In the genomic region with DNA sequence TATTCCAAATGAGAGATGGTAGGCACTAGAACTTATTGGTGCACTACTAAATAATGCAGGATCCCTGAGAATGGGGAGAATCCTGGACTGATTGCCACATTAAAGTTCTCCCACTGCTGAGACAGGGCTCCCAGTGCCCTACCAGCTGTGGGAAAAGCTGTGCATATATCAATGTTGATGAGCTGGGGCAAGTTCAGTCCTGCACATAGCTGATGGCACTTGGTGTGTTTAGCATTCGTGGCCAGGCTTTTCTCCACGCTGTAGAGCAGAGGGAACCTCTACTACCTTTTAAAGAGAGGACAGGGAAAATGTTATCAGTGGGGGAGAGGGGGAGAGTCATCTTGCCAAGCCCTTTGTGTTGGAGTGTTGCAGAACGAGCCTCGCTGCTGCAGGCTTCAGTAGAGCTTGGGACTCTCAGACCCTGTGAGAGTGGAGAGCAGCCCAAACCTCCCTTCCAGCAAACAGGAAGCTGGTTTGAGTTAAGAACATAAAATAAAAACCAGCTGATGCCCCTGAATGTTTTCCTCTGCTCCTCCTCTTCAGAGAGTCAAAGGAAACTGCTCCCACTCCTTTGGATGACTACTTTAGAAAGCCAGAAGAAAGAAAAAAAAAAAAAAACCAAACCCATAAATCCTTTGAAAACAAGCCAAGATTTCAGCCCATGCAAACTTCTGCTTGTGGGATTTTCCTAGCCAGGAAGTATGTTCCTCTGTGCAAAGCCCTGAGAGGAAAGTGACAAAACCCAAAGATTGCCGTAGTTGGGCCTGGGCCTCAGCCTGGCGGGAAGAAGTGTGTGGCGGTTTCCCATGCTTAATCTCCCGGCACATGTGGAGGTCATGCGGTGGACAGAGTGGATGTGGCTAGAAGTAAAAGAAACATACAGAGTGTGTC, we compare ENCODE assay signal across 8 mouse cellular contexts. TPM values are rescaled to one million over a fixed set of nuclear protein-coding genes. Genes with fewer than 3 reads are reported as not detected.
A peak's percentile ranks its signal among the peaks of the same experiment; 100 is the strongest.
DNase-seq lines count a peak whose midpoint lies in the region; ATAC-seq and TF ChIP-seq lines count a peak whose summit lies in the region.

No protein-coding gene starts in this region.

- no peak overlapping the region for H3K9ac ChIP-seq in heart, postnatal 0 days (replicated peaks; ENCODE audit: low read depth, low read length)
- no peak overlapping the region for H3K9ac ChIP-seq in limb, embryonic 11.5 days (ENCODE audit: low read length)
- peak overlapping the region; percentile 51; the same call in 1 of the 2 replicates for H3K9ac ChIP-seq in stomach, embryonic 16.5 days (ENCODE audit: low read length)

- no peaks in the 10 kb centered on the region for H3K9me3 ChIP-seq in heart, postnatal 0 days (replicated peaks; ENCODE audit: control insufficient read depth, low read length)
- H3K9me3 ChIP-seq in limb, embryonic 11.5 days (ENCODE audit: control insufficient read depth, low read length): no peaks in the 10 kb centered on the region
- H3K9me3 ChIP-seq in stomach, embryonic 16.5 days (replicated peaks; ENCODE audit: control insufficient read depth, low read length): no peaks in the 10 kb centered on the region

- H3K36me3 ChIP-seq in heart, postnatal 0 days (replicated peaks; ENCODE audit: control insufficient read depth, insufficient read depth, low read length): peaks cover 6% of the 10 kb centered on the region; the same call in 1 of the 2 replicates
- H3K36me3 ChIP-seq in limb, embryonic 11.5 days (ENCODE audit: control insufficient read depth, insufficient read depth, low read length): no peaks in the 10 kb centered on the region
- no peaks in the 10 kb centered on the region for H3K36me3 ChIP-seq in stomach, embryonic 16.5 days (ENCODE audit: control insufficient read depth, insufficient read depth, low read length)

- no peak for TF ChIP-seq CTCF in cortical plate, adult 2 months (IDR thresholded peaks at IDR 0.05; ENCODE audit: extremely low read depth, insufficient read depth, low read length)
- TF ChIP-seq CTCF in heart, postnatal 0 days (IDR thresholded peaks at IDR 0.05; ENCODE audit: low read depth): no peak

- TF ChIP-seq EP300 in heart, postnatal 0 days (IDR thresholded peaks at IDR 0.05; ENCODE audit: low read depth): no peak

- WGBS in heart, postnatal 0 days: 26% methylated on average over 9 of the region's 9 CpGs
- 34% methylated on average over 9 of the region's 9 CpGs for WGBS in limb, embryonic 11.5 days
- WGBS in stomach, embryonic 16.5 days: 40% methylated on average over 9 of the region's 9 CpGs

- H3K4me1 ChIP-seq in cortical plate, adult 2 months (ENCODE audit: control insufficient read depth, insufficient read depth, low read length): peaks cover 12% of the 10 kb centered on the region
- peaks cover 12% of the 10 kb centered on the region for H3K4me1 ChIP-seq in heart, postnatal 0 days (ENCODE audit: control insufficient read depth, insufficient read depth)
- H3K4me1 ChIP-seq in limb, embryonic 11.5 days (ENCODE audit: control insufficient read depth, insufficient read depth, low read length): peaks cover 10% of the 10 kb centered on the region
- peaks cover 16% of the 10 kb centered on the region for H3K4me1 ChIP-seq in stomach, embryonic 16.5 days (ENCODE audit: control insufficient read depth, insufficient read depth, low read length)

- no peak overlapping the region for H3K4me3 ChIP-seq in cortical plate, adult 2 months (ENCODE audit: insufficient read depth, low read length)
- no peak overlapping the region for H3K4me3 ChIP-seq in heart, postnatal 0 days (ENCODE audit: low read depth, low read length)
- H3K4me3 ChIP-seq in limb, embryonic 11.5 days (ENCODE audit: low read depth, low read length): no peak overlapping the region
- H3K4me3 ChIP-seq in stomach, embryonic 16.5 days (replicated peaks; ENCODE audit: low read length): no peak overlapping the region

- TF ChIP-seq POLR2A in cortical plate, adult 2 months (IDR thresholded peaks at IDR 0.05; ENCODE audit: extremely low read depth, insufficient read depth, low read length): no peak

- no peak overlapping the region for H3K4me2 ChIP-seq in heart, postnatal 0 days (ENCODE audit: low read depth, low read length)
- no peak overlapping the region for H3K4me2 ChIP-seq in limb, embryonic 11.5 days (ENCODE audit: low read depth, severe bottlenecking)
- 0 out of 2 replicates have a peak overlapping the region, but pooled peaks have one; percentile 11 for H3K4me2 ChIP-seq in stomach, embryonic 16.5 days (ENCODE audit: low read depth, low read length)

- H3K27ac ChIP-seq in cortical plate, adult 2 months (ENCODE audit: insufficient read depth, low read length): 0 out of 2 replicates have a peak overlapping the region, but pooled peaks have one; percentile 45
- peak overlapping the region; percentile 75 for H3K27ac ChIP-seq in heart, postnatal 0 days (ENCODE audit: low read depth)
- peak overlapping the region; percentile 80 for H3K27ac ChIP-seq in limb, embryonic 11.5 days (replicated peaks; ENCODE audit: low read depth, low read length)
- peak overlapping the region; percentile 88 for H3K27ac ChIP-seq in stomach, embryonic 16.5 days (ENCODE audit: low read length)

- peak; percentile 48 for DNase-seq in embryo, embryonic 10.5 days (ENCODE audit: low spot score)
- DNase-seq in embryo, embryonic 10 days (ENCODE audit: low spot score): no peak
- peak; percentile 60 for DNase-seq in heart, postnatal 0 days (ENCODE audit: low spot score)
- peak; percentile 59 for DNase-seq in limb, embryonic 11.5 days (ENCODE audit: low spot score)
- no peak for DNase-seq in gastrocnemius, adult 8-10 months (ENCODE audit: low spot score in 2 of 2)
- DNase-seq in cerebellum, postnatal 25 days: no peak

- peak; percentile 51; the same call in 1 of the 2 replicates for ATAC-seq in heart, postnatal 0 days (ENCODE audit: insufficient read depth, low read depth)
- ATAC-seq in limb, embryonic 11.5 days (ENCODE audit: insufficient number of reproducible peaks, low FRiP score, low TSS enrichment, low read depth): peak; percentile 31; the same call in 1 of the 2 replicates
- ATAC-seq in stomach, embryonic 16.5 days (ENCODE audit: insufficient read depth, low FRiP score): no peak

- H3K27me3 ChIP-seq in heart, postnatal 0 days (ENCODE audit: control insufficient read depth, insufficient read depth, low read length): no peaks in the 10 kb centered on the region
- H3K27me3 ChIP-seq in limb, embryonic 11.5 days (ENCODE audit: control insufficient read depth, insufficient read depth, low read length): no peaks in the 10 kb centered on the region
- H3K27me3 ChIP-seq in stomach, embryonic 16.5 days (ENCODE audit: control insufficient read depth, insufficient read depth, low read length): no peaks in the 10 kb centered on the region

RNA-seq across cellular contexts. Expression of a gene that starts 23.1 kb away (rescaled TPM):
- 35.6 and 36.8 TPM in 2 replicates for polyA plus RNA-seq in cortical plate, adult 2 months (2012; rRNA removed)
- 7.6 and 18.7 TPM in 2 replicates for total RNA-seq in heart, postnatal 0 days (2014; rRNA removed; ENCODE audit: low replicate concordance)
- polyA plus RNA-seq in heart, postnatal 0 days (2015; fragmentation: Nextera tagmentation; extraction: Ambion mirVana): 1.1 TPM in 2 replicates
- polyA plus RNA-seq in limb, embryonic 11.5 days (2014; fragmentation: Nextera tagmentation; extraction: Ambion mirVana): 2.9 and 3.5 TPM in 2 replicates
- polyA plus RNA-seq in stomach, embryonic 16.5 days (2015; fragmentation: Nextera tagmentation; extraction: Ambion mirVana): 2.6 and 3.4 TPM in 2 replicates
- 1 to 10 TPM; 6.0 to 8.4 (median 6.5) TPM for total RNA-seq in gastrocnemius, adult 8-10 months (2022)

RNA-seq across cellular contexts. Expression of a gene that starts 31.6 kb away (rescaled TPM):
- polyA plus RNA-seq in cortical plate, adult 2 months (2012; rRNA removed): 6.1 and 6.6 TPM in 2 replicates
- 8.5 and 14.1 TPM in 2 replicates for total RNA-seq in heart, postnatal 0 days (2014; rRNA removed; ENCODE audit: low replicate concordance)
- 18.0 and 20.3 TPM in 2 replicates for polyA plus RNA-seq in heart, postnatal 0 days (2015; fragmentation: Nextera tagmentation; extraction: Ambion mirVana)
- 18.5 and 22.2 TPM in 2 replicates for polyA plus RNA-seq in limb, embryonic 11.5 days (2014; fragmentation: Nextera tagmentation; extraction: Ambion mirVana)
- polyA plus RNA-seq in stomach, embryonic 16.5 days (2015; fragmentation: Nextera tagmentation; extraction: Ambion mirVana): 13.4 and 15.4 TPM in 2 replicates
- 1 to 10 TPM; 1.8 to 3.0 (median 2.4) TPM for total RNA-seq in gastrocnemius, adult 8-10 months (2022)

RNA-seq across cellular contexts. Expression of a gene that starts 31.7 kb away (rescaled TPM):
- polyA plus RNA-seq in cortical plate, adult 2 months (2012; rRNA removed): 2.4 and 2.5 TPM in 2 replicates
- total RNA-seq in heart, postnatal 0 days (2014; rRNA removed; ENCODE audit: low replicate concordance): 0.12 and 18.7 TPM in 2 replicates
- 0.74 and 1.4 TPM in 2 replicates for polyA plus RNA-seq in heart, postnatal 0 days (2015; fragmentation: Nextera tagmentation; extraction: Ambion mirVana)
- 1.6 and 3.5 TPM in 2 replicates for polyA plus RNA-seq in limb, embryonic 11.5 days (2014; fragmentation: Nextera tagmentation; extraction: Ambion mirVana)
- polyA plus RNA-seq in stomach, embryonic 16.5 days (2015; fragmentation: Nextera tagmentation; extraction: Ambion mirVana): 2.4 and 5.1 TPM in 2 replicates
- 1 to 10 TPM in 1 of 4 experiments, under 1 TPM in 2, not detected in 1; 0.22 to 1.1 (median 0.74) TPM for total RNA-seq in gastrocnemius, adult 8-10 months (2022)

RNA-seq across cellular contexts. Expression of a gene that starts 37.6 kb away (rescaled TPM):
- 4.4 and 6.3 TPM in 2 replicates for polyA plus RNA-seq in cortical plate, adult 2 months (2012; rRNA removed)
- 8.0 TPM in 1 of 2 replicates, not detected in the other for total RNA-seq in heart, postnatal 0 days (2014; rRNA removed; ENCODE audit: low replicate concordance)
- 0.20 and 0.37 TPM in 2 replicates for polyA plus RNA-seq in heart, postnatal 0 days (2015; fragmentation: Nextera tagmentation; extraction: Ambion mirVana)
- 1.4 and 1.9 TPM in 2 replicates for polyA plus RNA-seq in limb, embryonic 11.5 days (2014; fragmentation: Nextera tagmentation; extraction: Ambion mirVana)
- polyA plus RNA-seq in stomach, embryonic 16.5 days (2015; fragmentation: Nextera tagmentation; extraction: Ambion mirVana): 1.8 and 2.7 TPM in 2 replicates
- total RNA-seq in gastrocnemius, adult 8-10 months (2022): 1 to 10 TPM in 3 of 4 experiments, under 1 TPM in 1; 0.11 to 1.6 (median 1.1) TPM

Comparison
In these comparisons a context has a peak if more than half of its experiments do, and no peak if none do; other contexts are left out.
1. DNase-seq: peak in embryo, embryonic 10.5 days (single experiment), heart, postnatal 0 days (single experiment) and limb, embryonic 11.5 days (single experiment); none in embryo, embryonic 10 days (single experiment), gastrocnemius, adult 8-10 months (0 of 2) and cerebellum, postnatal 25 days (0 of 2).
2. Peak in every context shown above with its lines, with median percentiles within 50 percentile points of each other: H3K27ac ChIP-seq.